31 mouse cellular contexts compared by ENCODE assay signal in genomic region chr17:43900133-43900532, GRCm38 (mm10).
DNase-seq lines count a peak whose midpoint lies in the region; ATAC-seq and TF ChIP-seq lines count a peak whose summit lies in the region.
"Had no signal": no experiment of that assay in that cellular context is flagged by ENCODE, and none has a peak within 500 bp of the region (broad histone marks: within the 10 kb centered on the region; RNA-seq: fewer than 3 reads in every experiment).

No protein-coding gene starts in this region.

- TF ChIP-seq CTCF in intestine, postnatal 0 days (IDR thresholded peaks at IDR 0.05; ENCODE audit: low read depth) = no peak

- no peaks in the 10 kb centered on the region for H3K27me3 ChIP-seq in heart, embryonic 10.5 days (ENCODE audit: insufficient read depth, poor library complexity, severe bottlenecking)
- H3K27me3 ChIP-seq in liver, embryonic 16.5 days (ENCODE audit: control insufficient read depth, insufficient read depth, low read depth, low read length) = no peaks in the 10 kb centered on the region
- H3K27me3 ChIP-seq in intestine, postnatal 0 days (replicated peaks; ENCODE audit: control insufficient read depth, insufficient read depth, low read length) = no peaks in the 10 kb centered on the region
- H3K27me3 ChIP-seq: embryonic facial prominence, embryonic 15.5 days; forebrain, embryonic 13.5 days; heart, embryonic 13.5 days; hindbrain, embryonic 15.5 days; kidney, embryonic 15.5 days; limb, embryonic 15.5 days; lung, embryonic 15.5 days; midbrain, embryonic 12.5 days; neural tube, embryonic 13.5 days; Patski had no signal

- H3K27ac ChIP-seq in heart, embryonic 10.5 days = no peak overlapping the region
- no peak overlapping the region for H3K27ac ChIP-seq in liver, embryonic 16.5 days (ENCODE audit: low read length)
- H3K27ac ChIP-seq in intestine, postnatal 0 days (ENCODE audit: low read depth, low read length) = no peak overlapping the region
- H3K27ac ChIP-seq: embryonic facial prominence, embryonic 10.5 days; embryonic facial prominence, embryonic 15.5 days; forebrain, embryonic 13.5 days; heart, adult 2 months; heart, embryonic 13.5 days; hindbrain, embryonic 10.5 days; hindbrain, embryonic 15.5 days; kidney, embryonic 15.5 days; layer of hippocampus, adult 2 months; limb, embryonic 10.5 days; limb, embryonic 15.5 days; lung, embryonic 15.5 days; midbrain, embryonic 12.5 days; neural tube, embryonic 13.5 days had no signal

- peak; percentile 96 for ATAC-seq in common myeloid progenitor, adult 5-6 weeks (replicated peaks; ENCODE audit: low read depth, poor library complexity, severe bottlenecking)
- peak; percentile 63; the same call in 1 of the 2 replicates for ATAC-seq in liver, embryonic 16.5 days (ENCODE audit: low read depth)
- ATAC-seq in intestine, postnatal 0 days = no peak
- ATAC-seq: forebrain, embryonic 13.5 days; inflammation-experienced regulatory T-cells, adult 6 months; Patski had no signal

- peak; percentile 34 for DNase-seq in heart, adult 11 months
- DNase-seq in heart, embryonic 10.5 days (ENCODE audit: low spot score) = no peak
- DNase-seq in layer of hippocampus, adult 9-10 months (ENCODE audit: low spot score) = no peak
- DNase-seq in MN1 (ENCODE audit: low spot score) = no peak
- DNase-seq: cerebellum, adult 11-12 months; cerebellum, adult 9-11 months; heart, adult 2 months; heart, postnatal 14 days; kidney, adult 18-20 months; kidney, postnatal 25 days; layer of hippocampus, postnatal 36 days; thymus, adult 2 months; thymus, postnatal 36 days had no signal

- WGBS in heart, embryonic 10.5 days = 88% methylated on average over 1 of the region's 1 CpGs
- WGBS in liver, embryonic 16.5 days (ENCODE audit: insufficient replicate concordance) = 36% methylated on average over 1 of the region's 1 CpGs
- 78% methylated on average over 1 of the region's 1 CpGs for WGBS in intestine, postnatal 0 days

- H3K36me3 ChIP-seq in heart, embryonic 10.5 days = no peaks in the 10 kb centered on the region
- no peaks in the 10 kb centered on the region for H3K36me3 ChIP-seq in liver, embryonic 16.5 days (ENCODE audit: control insufficient read depth, insufficient read depth)
- H3K36me3 ChIP-seq in intestine, postnatal 0 days (ENCODE audit: control insufficient read depth, insufficient read depth) = no peaks in the 10 kb centered on the region
- H3K36me3 ChIP-seq: embryonic facial prominence, embryonic 10.5 days; embryonic facial prominence, embryonic 15.5 days; heart, embryonic 13.5 days; hindbrain, embryonic 10.5 days; hindbrain, embryonic 15.5 days; kidney, embryonic 15.5 days; limb, embryonic 10.5 days; limb, embryonic 15.5 days; lung, embryonic 15.5 days; midbrain, embryonic 12.5 days; neural tube, embryonic 13.5 days had no signal

- H3K9me3 ChIP-seq in heart, embryonic 10.5 days = no peaks in the 10 kb centered on the region
- no peaks in the 10 kb centered on the region for H3K9me3 ChIP-seq in liver, embryonic 16.5 days (replicated peaks; ENCODE audit: control insufficient read depth, low read length)
- H3K9me3 ChIP-seq in intestine, postnatal 0 days (ENCODE audit: control insufficient read depth) = no peaks in the 10 kb centered on the region
- H3K9me3 ChIP-seq: embryonic facial prominence, embryonic 10.5 days; embryonic facial prominence, embryonic 15.5 days; forebrain, embryonic 13.5 days; hindbrain, embryonic 10.5 days; hindbrain, embryonic 15.5 days; kidney, embryonic 15.5 days; limb, embryonic 10.5 days; limb, embryonic 15.5 days; lung, embryonic 15.5 days; midbrain, embryonic 12.5 days; neural tube, embryonic 13.5 days had no signal

- peaks cover 4% of the 10 kb centered on the region; the same call in 1 of the 2 replicates for H3K4me1 ChIP-seq in heart, embryonic 10.5 days
- no peaks in the 10 kb centered on the region for H3K4me1 ChIP-seq in liver, embryonic 16.5 days (ENCODE audit: control insufficient read depth, low read depth, low read length)
- H3K4me1 ChIP-seq in intestine, postnatal 0 days (replicated peaks; ENCODE audit: control insufficient read depth, insufficient read depth, low read length) = no peaks in the 10 kb centered on the region
- H3K4me1 ChIP-seq: embryonic facial prominence, embryonic 10.5 days; forebrain, embryonic 13.5 days; hindbrain, embryonic 10.5 days; limb, embryonic 10.5 days; limb, embryonic 15.5 days; midbrain, embryonic 12.5 days had no signal

- H3K4me2 ChIP-seq in liver, embryonic 16.5 days (ENCODE audit: low read depth, low read length) = no peak overlapping the region
- H3K4me2 ChIP-seq in intestine, postnatal 0 days (replicated peaks; ENCODE audit: low read depth) = no peak overlapping the region
- H3K4me2 ChIP-seq: embryonic facial prominence, embryonic 15.5 days; forebrain, embryonic 13.5 days; heart, embryonic 13.5 days; hindbrain, embryonic 15.5 days; kidney, embryonic 15.5 days; limb, embryonic 15.5 days; lung, embryonic 15.5 days; midbrain, embryonic 12.5 days; neural tube, embryonic 13.5 days had no signal

- no peak overlapping the region for H3K4me3 ChIP-seq in heart, embryonic 10.5 days
- H3K4me3 ChIP-seq in liver, embryonic 16.5 days (ENCODE audit: low read depth, low read length) = no peak overlapping the region
- H3K4me3 ChIP-seq in intestine, postnatal 0 days (ENCODE audit: low read depth, low read length) = no peak overlapping the region
- H3K4me3 ChIP-seq: embryonic facial prominence, embryonic 10.5 days; embryonic facial prominence, embryonic 15.5 days; forebrain, embryonic 13.5 days; heart, adult 2 months; heart, embryonic 13.5 days; hindbrain, embryonic 10.5 days; hindbrain, embryonic 15.5 days; kidney, embryonic 15.5 days; layer of hippocampus, adult 2 months; limb, embryonic 10.5 days; limb, embryonic 15.5 days; lung, embryonic 15.5 days; midbrain, embryonic 12.5 days; neural tube, embryonic 13.5 days had no signal

- no peak overlapping the region for H3K9ac ChIP-seq in liver, embryonic 16.5 days (ENCODE audit: low read depth, low read length)
- H3K9ac ChIP-seq in intestine, postnatal 0 days (ENCODE audit: low read depth, low read length) = no peak overlapping the region
- H3K9ac ChIP-seq: embryonic facial prominence, embryonic 15.5 days; forebrain, embryonic 13.5 days; heart, embryonic 13.5 days; hindbrain, embryonic 15.5 days; kidney, embryonic 15.5 days; limb, embryonic 15.5 days; lung, embryonic 15.5 days; midbrain, embryonic 12.5 days; neural tube, embryonic 13.5 days had no signal
